Mouse (Mus musculus): ENCODE measurements around the gene Dcdc2c. TPM values are rescaled to one million over a fixed set of nuclear protein-coding genes. Genes with fewer than 3 reads are reported as not detected.

Dcdc2c gene
- polyA plus RNA-seq (2012; rRNA removed), result not detected in 2 replicates

GRCm38 (mm10) chr12:28552299-28552698 is at the start of gene Dcdc2c:
Gene Dcdc2c (minus strand): TSS chr12:28552399.

GRCm38 (mm10) chr12:28582423-28582822 is 30.2 kb upstream of the Dcdc2c start, which contains the start of gene Allc:
Gene Allc (minus strand): TSS chr12:28582523.

Other genes with a start within 250 kb of the Dcdc2c start
- not detected in 2 replicates for gene Allc, start 30.1 kb upstream of the Dcdc2c start, polyA plus RNA-seq (2012; rRNA removed)
- 8.1 and 8.7 TPM in 2 replicates for gene Colec11, start 71.0 kb upstream of the Dcdc2c start, polyA plus RNA-seq (2012; rRNA removed)
- gene Rps7, start 83.6 kb upstream of the Dcdc2c start, polyA plus RNA-seq (2012; rRNA removed), result 690 and 700 TPM in 2 replicates
- gene Rnaseh1, start 97.2 kb upstream of the Dcdc2c start, polyA plus RNA-seq (2012; rRNA removed), result 9.9 and 10.8 TPM in 2 replicates
- 16.4 and 21.3 TPM in 2 replicates for gene Adi1, start 122.8 kb upstream of the Dcdc2c start, polyA plus RNA-seq (2012; rRNA removed)
- gene Trappc12, start 198.1 kb upstream of the Dcdc2c start, polyA plus RNA-seq (2012; rRNA removed), result 9.6 and 12.0 TPM in 2 replicates
- 14.4 and 16.8 TPM in 2 replicates for gene Eipr1, start 199.4 kb upstream of the Dcdc2c start, polyA plus RNA-seq (2012; rRNA removed)

Data from liver, embryonic 14 days (tissue).